Mouse (Mus musculus): Measurements from ENCODE around the gene 1700001C19Rik. TPM values are rescaled to one million over a fixed set of nuclear protein-coding genes. Genes with fewer than 3 reads are reported as not detected.

Gene 1700001C19Rik
- polyA plus RNA-seq, 1 experiment from 2014 or later, result 0.66 TPM

DNA sequence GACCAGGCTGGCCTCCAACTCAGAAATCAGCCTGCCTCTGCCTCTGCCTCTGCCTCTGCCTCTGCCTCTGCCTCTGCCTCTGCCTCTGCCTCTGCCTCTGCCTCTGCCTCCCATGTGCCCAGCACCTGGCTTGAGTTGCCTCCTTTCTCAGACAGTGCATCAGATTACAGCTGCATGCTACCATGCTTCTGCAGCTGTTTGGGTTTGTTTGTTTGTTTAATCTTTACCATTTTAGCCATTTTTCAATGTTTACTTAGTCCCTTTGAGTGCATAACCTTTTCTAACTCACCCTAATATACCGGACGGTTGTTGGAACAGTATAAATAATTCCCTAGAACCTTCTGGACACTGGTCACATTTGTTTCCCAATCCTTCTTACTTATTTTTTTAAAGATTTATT is 21.8 kb upstream of the 1700001C19Rik start:
- Histone ChIP-seq H3K36me3 (no peaks in the 10 kb centered on the region), H3K9me3 (no peaks in the 10 kb centered on the region), H3K4me3 (no peak overlapping the region), H3K27ac (replicated peaks) (no peak overlapping the region), H3K4me2 (no peak overlapping the region), H3K9ac (no peak overlapping the region), H3K27me3 (0 out of 2 replicates have a peak, but pooled peaks cover 4% of the 10 kb centered on the region), H3K4me1 (replicated peaks) (no peaks in the 10 kb centered on the region)
- WGBS, result 91% methylated on average over 2 of the region's 2 CpGs
- no peak for ATAC-seq (ENCODE audit: low read depth)

DNA sequence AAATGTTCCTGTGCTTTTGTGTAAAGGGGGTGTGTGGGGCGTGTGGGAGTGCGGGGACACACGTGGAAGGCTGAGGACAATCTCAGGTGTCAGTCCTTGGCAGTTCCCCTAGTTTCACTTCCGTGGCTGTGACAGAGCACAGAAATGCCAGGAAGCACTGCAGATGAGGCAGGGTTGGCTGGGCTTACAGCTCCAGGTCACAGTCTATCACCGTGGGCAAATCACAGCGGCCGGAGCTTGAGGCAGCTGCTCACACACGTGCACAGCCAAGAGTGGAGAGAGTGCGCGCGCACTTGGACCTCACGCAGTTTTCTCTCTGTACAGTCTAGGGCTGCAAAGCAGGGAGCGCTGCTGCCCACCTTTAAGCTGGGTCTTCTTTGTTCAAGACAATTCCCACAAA is 21.1 kb upstream of the 1700001C19Rik start:
- Histone ChIP-seq H3K36me3 (no peaks in the 10 kb centered on the region), H3K9ac (no peak overlapping the region), H3K27me3 (0 out of 2 replicates have a peak, but pooled peaks cover 3% of the 10 kb centered on the region), H3K27ac (replicated peaks) (no peak overlapping the region), H3K4me2 (no peak overlapping the region), H3K4me3 (no peak overlapping the region), H3K9me3 (no peaks in the 10 kb centered on the region), H3K4me1 (replicated peaks) (no peaks in the 10 kb centered on the region)
- WGBS, result 80% methylated on average over 13 of the region's 13 CpGs
- no peak for ATAC-seq (ENCODE audit: low read depth)

DNA sequence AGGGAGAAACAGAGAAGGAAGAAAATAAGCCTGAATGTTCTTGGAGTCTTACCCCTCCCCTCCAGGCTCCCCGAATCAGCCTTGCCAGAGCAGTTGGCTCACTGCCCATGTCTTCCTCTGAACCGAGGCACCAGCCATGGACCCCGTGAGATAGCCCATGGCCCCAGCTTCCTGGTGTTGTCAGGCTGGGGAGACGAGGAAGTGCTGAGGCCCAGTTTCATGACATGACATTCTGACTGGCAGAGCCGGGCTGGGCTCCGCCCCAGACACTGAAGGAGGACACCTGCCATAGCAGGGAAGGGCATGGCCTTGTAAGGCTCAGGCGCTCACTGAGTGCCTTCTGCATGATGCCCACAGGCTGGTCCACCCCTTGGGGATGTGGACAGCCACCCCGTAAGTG is 17.5 kb upstream of the 1700001C19Rik start:
- Histone ChIP-seq H3K27me3 (no peaks in the 10 kb centered on the region), H3K9me3 (no peaks in the 10 kb centered on the region), H3K36me3 (no peaks in the 10 kb centered on the region), H3K4me1 (replicated peaks) (peaks cover 9% of the 10 kb centered on the region), H3K4me2 (no peak overlapping the region), H3K4me3 (no peak overlapping the region), H3K27ac (replicated peaks) (no peak overlapping the region), H3K9ac (no peak overlapping the region; the same call in 1 of the 2 replicates)
- 68% methylated on average over 8 of the region's 8 CpGs for WGBS
- ATAC-seq (ENCODE audit: low read depth), result no peak

DNA sequence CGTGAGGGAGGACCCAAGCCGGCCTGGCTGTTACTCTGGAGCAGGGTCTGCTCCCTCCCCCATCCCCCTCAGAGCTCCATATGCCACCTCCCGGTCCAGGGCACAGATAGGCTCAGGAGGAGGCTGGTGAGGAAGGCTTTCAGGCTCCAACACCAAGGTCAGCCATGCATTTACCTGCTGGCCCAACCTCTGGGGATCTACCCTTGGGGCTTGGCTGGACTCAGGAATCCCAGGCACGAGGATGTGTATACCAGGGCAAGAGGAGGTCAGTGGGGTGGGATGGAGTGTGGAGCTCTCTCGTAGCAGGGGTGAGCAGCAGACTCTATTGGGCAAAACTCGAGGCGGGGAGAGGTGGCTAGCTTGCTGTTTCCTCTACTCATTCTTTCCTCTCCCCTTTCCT is 15.7 kb upstream of the 1700001C19Rik start:
- Histone ChIP-seq H3K27ac (replicated peaks) (no peak overlapping the region), H3K4me1 (replicated peaks) (peaks cover 9% of the 10 kb centered on the region), H3K4me3 (no peak overlapping the region), H3K36me3 (no peaks in the 10 kb centered on the region), H3K9me3 (no peaks in the 10 kb centered on the region), H3K27me3 (no peaks in the 10 kb centered on the region), H3K4me2 (no peak overlapping the region), H3K9ac (no peak overlapping the region)
- no peak for ATAC-seq (ENCODE audit: low read depth)
- 62% methylated on average over 7 of the region's 7 CpGs for WGBS

DNA sequence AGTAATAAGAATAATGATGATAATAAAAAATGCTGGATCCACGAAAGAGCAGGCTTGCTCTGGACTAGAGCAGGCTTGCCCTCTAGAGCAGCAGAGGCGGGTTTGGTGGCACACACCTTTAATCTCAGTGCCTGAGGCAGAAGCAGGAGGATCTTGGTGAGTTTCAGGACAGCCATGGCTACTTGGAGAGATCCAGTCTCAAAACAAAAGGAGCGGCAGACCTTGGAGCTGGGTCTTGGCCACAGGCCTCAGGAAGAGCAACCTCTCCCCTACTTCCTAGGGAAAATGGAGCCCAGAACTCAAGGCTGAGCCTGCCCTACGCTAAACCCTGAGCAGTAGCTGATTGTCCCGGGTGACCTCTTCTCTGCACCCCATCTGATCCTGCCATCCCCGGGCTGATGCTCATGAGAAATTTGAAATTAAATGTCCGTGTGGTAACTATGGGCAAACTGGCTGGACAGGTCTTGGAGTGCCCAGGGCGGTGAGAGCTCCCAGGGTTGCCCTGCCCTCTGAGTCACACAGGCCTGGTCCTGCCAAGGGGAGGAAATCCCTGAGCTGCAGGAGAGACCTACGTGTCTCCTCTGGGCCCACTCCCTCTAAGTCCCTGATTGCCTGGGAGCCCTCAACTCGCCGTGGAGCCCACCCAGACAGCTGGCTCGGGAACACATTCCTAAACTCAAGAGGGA is 13.8 kb upstream of the 1700001C19Rik start:
- H3K9me3 ChIP-seq, result no peaks in the 10 kb centered on the region
- H3K36me3 ChIP-seq, result no peaks in the 10 kb centered on the region
- no peak overlapping the region for H3K9ac ChIP-seq
- no peak overlapping the region for H3K4me3 ChIP-seq
- no peak overlapping the region for H3K4me2 ChIP-seq
- no peak overlapping the region for H3K27ac ChIP-seq (replicated peaks)
- no peaks in the 10 kb centered on the region for H3K27me3 ChIP-seq
- ATAC-seq (ENCODE audit: low read depth), result no peak
- H3K4me1 ChIP-seq (replicated peaks), result peaks cover 9% of the 10 kb centered on the region
- WGBS, result 79% methylated on average over 12 of the region's 12 CpGs

DNA sequence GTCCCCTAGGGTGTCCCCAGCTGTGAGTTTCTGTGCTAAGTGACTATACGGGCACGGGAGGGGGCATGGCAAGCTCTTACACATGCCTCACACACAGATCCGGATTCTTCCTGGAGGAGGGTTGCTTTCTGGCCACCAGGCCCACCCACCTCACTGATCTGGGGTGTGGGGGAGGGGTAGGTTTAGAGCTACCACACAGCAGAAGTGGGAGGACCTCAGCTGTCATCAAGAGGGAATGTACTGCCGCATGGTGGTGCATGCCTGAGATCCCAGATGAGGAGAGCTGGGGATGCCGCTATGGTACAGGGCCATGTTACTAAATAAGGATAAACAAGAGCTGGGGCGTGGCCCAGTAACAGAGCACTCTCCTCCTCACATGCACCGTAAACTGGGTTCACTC is 13.1 kb upstream of the 1700001C19Rik start:
- Histone ChIP-seq H3K27me3 (no peaks in the 10 kb centered on the region), H3K9ac (no peak overlapping the region)
- 33% methylated on average over 7 of the region's 7 CpGs for WGBS

DNA sequence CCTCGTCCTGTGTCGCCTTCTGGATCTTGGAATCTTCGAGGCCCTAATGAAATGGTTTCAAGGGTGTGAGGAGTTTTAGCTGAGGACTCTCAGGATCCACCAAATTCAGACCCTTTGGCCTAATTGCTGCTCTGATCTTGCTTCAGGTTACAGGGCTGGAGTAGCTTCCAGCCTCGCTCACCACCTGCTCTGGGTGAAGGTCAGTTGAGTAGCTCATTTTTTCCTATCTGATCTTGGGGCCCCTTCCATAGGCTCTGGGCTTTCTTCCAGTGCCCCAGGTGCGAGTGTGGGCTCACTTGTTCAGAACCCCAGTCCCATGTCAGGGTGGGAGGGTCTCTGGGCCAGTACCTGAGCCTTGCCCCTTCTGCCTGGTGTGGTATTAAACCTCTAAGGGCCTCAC is 12.3 kb upstream of the 1700001C19Rik start:
- Histone ChIP-seq H3K4me1 (replicated peaks) (peaks cover 9% of the 10 kb centered on the region), H3K4me3 (no peak overlapping the region), H3K4me2 (no peak overlapping the region), H3K36me3 (no peaks in the 10 kb centered on the region), H3K9ac (no peak overlapping the region), H3K9me3 (no peaks in the 10 kb centered on the region), H3K27me3 (no peaks in the 10 kb centered on the region), H3K27ac (replicated peaks) (no peak overlapping the region)
- ATAC-seq (ENCODE audit: low read depth), result no peak
- 75% methylated on average over 5 of the region's 5 CpGs for WGBS

More for the DNA sequence above, 13.1 kb upstream of the 1700001C19Rik start:
- no peak overlapping the region for H3K27ac ChIP-seq (replicated peaks)
- H3K4me1 ChIP-seq (replicated peaks), result peaks cover 9% of the 10 kb centered on the region
- no peak overlapping the region for H3K4me3 ChIP-seq
- no peaks in the 10 kb centered on the region for H3K36me3 ChIP-seq
- H3K4me2 ChIP-seq, result no peak overlapping the region
- H3K9me3 ChIP-seq, result no peaks in the 10 kb centered on the region
- ATAC-seq (ENCODE audit: low read depth), result peak; percentile 50

DNA sequence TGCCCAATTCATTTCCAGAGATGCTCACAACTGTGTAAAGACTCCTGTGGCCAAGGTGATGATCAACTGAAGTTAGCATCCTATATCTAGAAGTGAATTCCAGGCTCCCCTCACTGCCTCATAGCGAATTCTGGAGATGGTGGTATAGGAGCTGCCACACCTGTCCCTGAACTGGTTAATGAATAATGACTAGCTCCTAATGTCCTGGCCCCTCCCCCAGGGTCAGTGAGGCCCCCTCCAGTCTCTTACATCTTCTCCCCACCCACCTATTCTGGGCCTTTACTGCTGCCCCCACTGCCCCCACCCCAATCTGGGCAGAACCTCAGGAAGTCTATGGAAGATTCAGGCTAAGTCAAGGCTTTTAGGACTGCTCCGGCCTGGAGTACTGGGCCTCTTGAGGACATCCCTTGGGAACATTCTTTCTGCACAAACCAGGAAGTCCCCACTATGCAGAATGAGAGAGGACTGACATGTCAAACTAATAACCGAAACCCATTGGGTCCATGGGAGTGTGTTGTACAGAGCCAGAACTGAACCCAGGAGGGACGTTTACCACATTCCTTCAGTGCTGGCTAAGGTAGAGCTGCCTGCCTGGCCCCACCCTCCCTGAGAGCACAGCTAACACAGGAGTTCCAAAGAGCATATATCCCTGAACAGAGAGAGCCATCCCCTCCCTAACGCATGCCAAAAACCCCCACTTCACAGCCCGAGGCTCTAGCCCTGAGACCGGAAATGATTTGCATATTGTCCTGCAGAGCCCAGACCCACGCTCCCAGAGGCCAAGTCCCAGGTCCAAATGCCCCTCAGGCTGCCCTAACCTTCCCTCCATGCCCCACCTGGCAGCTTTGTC is 11.6 kb upstream of the 1700001C19Rik start:
- no peak overlapping the region for H3K27ac ChIP-seq (replicated peaks)
- no peak for ATAC-seq (ENCODE audit: low read depth)
- whole genome bisulfite sequencing, result 47% methylated on average over 8 of the region's 8 CpGs

DNA sequence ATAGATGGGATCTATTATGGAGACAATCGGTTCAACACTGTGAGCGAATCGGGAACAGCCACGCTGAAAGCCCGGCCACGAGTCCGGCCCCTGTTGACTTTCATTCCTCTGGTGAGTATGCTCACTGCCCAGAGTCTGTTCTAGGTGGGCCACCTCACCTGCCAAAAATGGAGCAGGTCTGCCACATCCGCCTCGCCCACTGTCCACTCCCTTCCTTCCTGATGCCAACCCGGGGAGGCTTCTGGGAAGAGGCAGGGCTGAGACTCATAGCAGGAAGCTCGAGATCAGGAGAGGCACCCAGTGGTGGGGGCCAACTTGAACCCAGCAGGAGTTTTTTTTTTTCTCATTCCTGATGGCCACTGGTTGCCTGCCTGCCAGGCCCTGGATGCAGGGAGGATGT is 9.4 kb upstream of the 1700001C19Rik start:
- Histone ChIP-seq H3K27ac (replicated peaks) (no peak overlapping the region), H3K9me3 (no peaks in the 10 kb centered on the region), H3K36me3 (no peaks in the 10 kb centered on the region), H3K27me3 (no peaks in the 10 kb centered on the region; the same call in 1 of the 2 replicates), H3K4me2 (no peak overlapping the region), H3K4me1 (replicated peaks) (peaks cover 9% of the 10 kb centered on the region), H3K9ac (no peak overlapping the region), H3K4me3 (no peak overlapping the region)
- ATAC-seq (ENCODE audit: low read depth), result no peak
- 86% methylated on average over 11 of the region's 11 CpGs for WGBS

More for the DNA sequence above, 11.6 kb upstream of the 1700001C19Rik start:
- H3K9me3 ChIP-seq, result no peaks in the 10 kb centered on the region
- no peaks in the 10 kb centered on the region for H3K27me3 ChIP-seq
- H3K9ac ChIP-seq, result no peak overlapping the region
- no peak overlapping the region for H3K4me2 ChIP-seq
- H3K4me1 ChIP-seq (replicated peaks), result peaks cover 9% of the 10 kb centered on the region
- H3K4me3 ChIP-seq, result no peak overlapping the region
- no peaks in the 10 kb centered on the region for H3K36me3 ChIP-seq

DNA sequence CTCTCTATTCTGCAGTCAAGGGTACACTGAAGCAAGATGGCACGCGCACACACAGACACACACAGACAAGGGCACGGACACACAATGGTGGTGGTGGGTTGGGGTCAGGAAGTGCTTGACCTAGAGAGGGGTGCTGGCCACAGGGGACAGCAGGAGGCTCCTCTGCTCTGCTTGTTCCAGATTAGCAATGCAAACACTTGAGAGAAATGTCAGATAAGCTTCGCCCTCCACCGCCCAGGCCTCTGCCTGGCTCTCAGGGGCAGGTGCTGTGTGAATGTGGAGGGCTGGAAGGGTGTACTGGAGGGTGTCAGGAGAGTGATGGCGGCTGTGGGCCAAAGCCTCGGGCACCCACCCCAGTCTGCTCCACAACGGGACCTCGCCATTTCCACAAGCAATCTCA is 8.8 kb upstream of the 1700001C19Rik start:
- Histone ChIP-seq H3K9me3 (no peaks in the 10 kb centered on the region), H3K27me3 (no peaks in the 10 kb centered on the region; the same call in 1 of the 2 replicates), H3K4me3 (no peak overlapping the region), H3K27ac (replicated peaks) (no peak overlapping the region), H3K36me3 (no peaks in the 10 kb centered on the region), H3K4me1 (replicated peaks) (peaks cover 9% of the 10 kb centered on the region), H3K4me2 (no peak overlapping the region), H3K9ac (no peak overlapping the region)
- WGBS, result 82% methylated on average over 9 of the region's 9 CpGs
- no peak for ATAC-seq (ENCODE audit: low read depth)

DNA sequence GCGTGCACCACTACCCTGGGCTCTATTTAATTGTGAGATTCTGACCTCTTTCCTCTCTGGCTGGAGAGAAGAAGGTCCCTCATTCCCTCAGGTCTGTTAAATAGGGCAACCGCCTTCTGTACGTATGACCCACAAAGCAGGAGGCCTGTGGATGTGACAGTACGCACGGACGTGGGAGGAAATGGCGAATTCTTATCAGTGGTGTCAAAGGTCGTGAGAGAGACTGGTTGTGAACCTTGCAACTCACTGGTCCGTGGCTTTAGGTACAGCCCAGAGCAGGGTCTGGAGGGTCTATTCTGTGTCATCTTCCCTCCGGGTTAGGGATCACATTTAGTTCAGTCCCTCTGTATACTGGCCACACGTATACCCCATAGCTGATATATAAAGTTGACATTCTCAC is 8.3 kb upstream of the 1700001C19Rik start:
- Histone ChIP-seq H3K4me1 (replicated peaks) (peaks cover 8% of the 10 kb centered on the region), H3K4me2 (no peak overlapping the region), H3K9me3 (no peaks in the 10 kb centered on the region), H3K27ac (replicated peaks) (no peak overlapping the region), H3K27me3 (no peaks in the 10 kb centered on the region; the same call in 1 of the 2 replicates), H3K9ac (no peak overlapping the region), H3K4me3 (no peak overlapping the region), H3K36me3 (no peaks in the 10 kb centered on the region)
- ATAC-seq (ENCODE audit: low read depth), result no peak
- 84% methylated on average over 11 of the region's 11 CpGs for WGBS

DNA sequence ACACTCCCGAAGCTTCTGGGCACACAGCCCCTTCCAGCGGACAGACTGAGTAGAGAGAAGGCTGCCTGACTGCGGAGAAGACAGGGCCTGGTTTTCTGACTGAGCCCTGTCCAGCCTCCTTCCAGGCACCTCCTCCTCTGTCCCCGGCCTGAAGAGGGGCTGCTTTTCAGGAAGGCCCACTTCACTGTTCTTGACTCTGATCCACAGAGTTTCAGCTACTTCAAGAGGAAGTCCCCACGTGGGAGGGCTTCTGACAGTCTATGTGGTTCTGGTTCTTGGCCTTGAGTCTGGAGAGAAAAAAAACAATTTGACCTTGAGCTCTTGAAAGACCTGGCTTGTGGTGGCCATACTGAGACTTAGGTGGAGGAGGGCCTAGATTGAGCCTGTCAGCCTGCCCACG is 6.9 kb upstream of the 1700001C19Rik start:
- H3K4me1 ChIP-seq (replicated peaks), result peaks cover 9% of the 10 kb centered on the region
- 74% methylated on average over 6 of the region's 6 CpGs for WGBS
- H3K9ac ChIP-seq, result no peak overlapping the region
- no peak overlapping the region for H3K27ac ChIP-seq (replicated peaks)
- peaks cover 9% of the 10 kb centered on the region for H3K27me3 ChIP-seq
- ATAC-seq (ENCODE audit: low read depth), result no peak
- no peak overlapping the region for H3K4me2 ChIP-seq
- H3K36me3 ChIP-seq, result no peaks in the 10 kb centered on the region
- no peaks in the 10 kb centered on the region for H3K9me3 ChIP-seq
- no peak overlapping the region for H3K4me3 ChIP-seq

All from neural tube, embryonic 13.5 days (tissue).